Mouse (Mus musculus) CD4-positive helper T cell, adult 2 months (primary cell): Measurements from ENCODE around the gene Nop16.

Experiments used
- DNase-seq: peaks from one replicate; pipeline ENCODE4 v3.0.0-alpha.2; 2012; ENCODE audit warnings: low read depth, missing footprints, low spot score

The Nop16 gene

DNA sequence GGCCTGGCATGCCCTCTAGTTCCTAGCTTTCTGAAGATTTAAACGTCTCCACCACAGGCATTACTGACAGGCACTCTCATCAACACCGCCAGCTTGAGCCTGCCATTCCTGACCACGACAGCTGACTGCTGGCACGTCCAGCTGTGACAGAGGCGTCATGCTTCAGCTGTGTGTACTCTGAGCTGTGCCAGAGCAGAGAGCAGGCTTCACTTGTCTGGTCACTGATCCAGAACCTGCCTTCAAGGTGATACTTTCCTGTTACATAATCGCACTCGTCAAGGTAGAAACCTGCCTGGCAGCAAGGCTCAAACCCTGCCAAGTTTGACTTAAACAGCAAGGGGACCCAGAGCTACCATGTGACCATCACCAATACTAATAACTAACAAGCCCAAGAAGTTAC is 27.3 kb downstream of the Nop16 start:
- no peak for DNase-seq

DNA sequence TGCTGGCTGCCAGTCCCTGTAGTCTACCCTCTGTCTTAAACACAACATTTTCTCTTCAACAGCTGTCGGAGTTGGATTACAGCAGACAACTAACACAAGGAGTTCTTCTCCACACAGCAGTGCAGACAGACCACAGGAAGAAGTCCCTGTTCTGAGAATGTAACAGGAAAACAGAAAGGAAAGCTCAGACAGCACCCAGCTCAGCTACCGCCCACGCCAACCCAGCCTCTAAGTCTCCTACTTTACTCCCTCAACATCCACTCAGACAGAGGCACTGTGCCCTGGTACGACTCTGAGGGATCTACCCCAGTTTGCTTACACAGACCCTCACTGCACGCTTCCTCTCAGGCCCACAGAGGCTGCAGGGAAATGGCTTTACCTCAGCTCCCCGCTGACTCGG is 29.3 kb downstream of the Nop16 start:
- DNase-seq = no peak

GRCm38 (mm10) chr13:54559656-54560055 is 30.2 kb downstream of the Nop16 start:
- DNase-seq = no peak

GRCm38 (mm10) chr13:54557652-54558051 is 32.2 kb downstream of the Nop16 start:
- DNase-seq = no peak

DNA sequence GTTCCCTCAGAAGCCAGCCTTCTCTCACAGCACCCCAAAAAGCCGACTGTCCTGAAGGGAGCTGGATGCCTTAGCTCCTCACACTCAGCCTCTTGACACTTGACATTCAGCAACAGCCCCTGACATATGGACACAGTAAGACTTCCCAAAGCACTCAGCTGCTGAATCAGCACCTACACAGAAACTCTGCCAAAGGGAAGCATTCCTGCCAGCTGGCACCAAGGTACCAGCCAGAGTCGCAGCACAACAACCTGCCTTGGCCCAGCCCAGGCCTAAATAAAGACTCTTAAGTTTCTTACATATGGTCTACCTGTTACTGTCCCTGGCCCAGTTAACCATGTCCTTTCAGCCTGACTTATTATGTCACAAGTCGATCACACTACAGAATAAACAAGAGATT is 33.1 kb downstream of the Nop16 start:
- no peak for DNase-seq

DNA sequence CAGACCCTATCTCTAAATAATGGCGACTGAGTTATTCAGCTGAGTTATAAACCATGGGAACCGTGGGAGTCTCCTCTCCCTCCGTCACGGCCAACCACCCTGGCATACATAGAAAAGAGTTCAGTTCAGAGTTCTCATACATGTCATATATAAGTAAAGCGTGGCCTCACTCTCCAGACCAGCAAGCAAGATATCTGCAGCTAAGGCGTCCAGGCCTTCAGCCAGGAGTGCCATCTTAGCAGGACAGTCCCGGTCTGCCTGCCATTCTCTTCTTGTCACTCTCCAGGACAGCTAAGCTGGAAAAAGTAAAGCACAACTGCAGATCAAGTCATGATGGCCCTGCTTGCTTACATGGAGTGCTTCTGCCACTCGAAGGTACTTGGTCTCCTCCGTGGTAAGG is 33.7 kb downstream of the Nop16 start:
- no peak for DNase-seq

- no peak for DNase-seq
These were observed 41.9 kb downstream of the Nop16 start for GRCm38 (mm10) chr13:54548036-54548435.
